Mouse (Mus musculus) embryonic fibroblast, embryonic 13.5 days (primary cell): ENCODE data around the gene Syt14.

ENCODE experiments used
- CTCF ChIP-seq: IDR thresholded peaks from 2 replicates; pipeline ENCODE4 v1.5.1; 2011; ENCODE audit warnings: mild to moderate bottlenecking, control low read depth, low read length, moderate library complexity, borderline replicate concordance; ENCODE audit not compliant: insufficient read depth
- POLR2A ChIP-seq: IDR thresholded peaks from 2 replicates; pipeline ENCODE4 v1.6.1; 2011; ENCODE audit warnings: low read depth, mild to moderate bottlenecking, control low read depth, low read length, moderate library complexity

- TF ChIP-seq POLR2A (no peak), CTCF (no peak)
These were observed 48.4 kb upstream of the Syt14 start for GRCm38 (mm10) chr1:193084016-193084415.
